Mouse (Mus musculus) liver, adult 2 months (tissue): ENCODE results near the gene Zfp317.

Source experiments
- CTCF ChIP-seq: fragments of 200-500 bp; IDR thresholded peaks from 2 replicates; pipeline ENCODE4 v1.5.1; 2011; ENCODE audit warnings: low read depth, low read length, control low read depth
- POLR2A ChIP-seq: fragments of 200-500 bp; IDR thresholded peaks from 2 replicates; pipeline ENCODE4 v1.6.1; 2011; ENCODE audit warnings: low read length, control low read depth; ENCODE audit not compliant: insufficient read depth; ENCODE audit errors: extremely low read depth

- TF ChIP-seq CTCF (no peak), POLR2A (no peak)
Observed at GRCm38 (mm10) chr9:19690281-19690680, 68.4 kb downstream of the Zfp317 start.
